ENCODE assay signal across 10 mouse cellular contexts in genomic region chr15:103134277-103135086, GRCm38 (mm10). TPM values are rescaled to one million over a fixed set of nuclear protein-coding genes. Genes with fewer than 3 reads are reported as not detected.
DNase-seq lines count a peak whose midpoint lies in the region; ATAC-seq and TF ChIP-seq lines count a peak whose summit lies in the region.
"Had no signal": no experiment of that assay in that cellular context is flagged by ENCODE, and none has a peak within 500 bp of the region (broad histone marks: within the 10 kb centered on the region; RNA-seq: fewer than 3 reads in every experiment).

No protein-coding gene starts in this region.

- no peak overlapping the region for H3K4me3 ChIP-seq in embryonic facial prominence, embryonic 12.5 days
- no peak overlapping the region for H3K4me3 ChIP-seq in embryonic facial prominence, embryonic 10.5 days
- H3K4me3 ChIP-seq in forebrain, embryonic 15.5 days, result no peak overlapping the region
- H3K4me3 ChIP-seq in kidney, postnatal 0 days (replicated peaks; ENCODE audit: low read depth, low read length), result no peak overlapping the region

- 32% methylated on average over 5 of the region's 5 CpGs for WGBS in embryonic facial prominence, embryonic 12.5 days
- WGBS in embryonic facial prominence, embryonic 10.5 days, result 32% methylated on average over 5 of the region's 5 CpGs
- 30% methylated on average over 5 of the region's 5 CpGs for WGBS in forebrain, embryonic 15.5 days
- WGBS in kidney, postnatal 0 days, result 29% methylated on average over 5 of the region's 5 CpGs

- H3K27ac ChIP-seq in embryonic facial prominence, embryonic 12.5 days, result no peak overlapping the region
- H3K27ac ChIP-seq in embryonic facial prominence, embryonic 10.5 days (replicated peaks), result no peak overlapping the region
- peak overlapping the region; percentile 76 for H3K27ac ChIP-seq in forebrain, embryonic 15.5 days (replicated peaks)
- peak overlapping the region; percentile 60; the same call in 1 of the 2 replicates for H3K27ac ChIP-seq in kidney, postnatal 0 days

- 0 out of 2 replicates have a peak, but pooled peaks have one; percentile 11 for ATAC-seq in embryonic facial prominence, embryonic 12.5 days (ENCODE audit: insufficient number of reproducible peaks, insufficient read depth, low FRiP score, low TSS enrichment)
- ATAC-seq in forebrain, embryonic 15.5 days (replicated peaks), result peak; percentile 68
- ATAC-seq in kidney, postnatal 0 days (replicated peaks; ENCODE audit: low FRiP score, low read depth), result peak; percentile 43
- ATAC-seq: inflammation-experienced regulatory T-cells, adult 6 months had no signal

- no peak for DNase-seq in embryonic facial prominence, embryonic 10.5 days (ENCODE audit: low spot score)
- DNase-seq in B cell, adult 2 months, result peak; percentile 34 to 48
- DNase-seq in kidney, postnatal 0 days (ENCODE audit: low spot score), result no peak
- DNase-seq in frontal cortex, adult 2 months (ENCODE audit: extremely low spot score in 1 of 2, low spot score in 1 of 2), result no peak
- DNase-seq in left cerebral cortex, adult 11 months (ENCODE audit: low spot score), result no peak
- no peak for DNase-seq in cerebellum, adult 18-20 months
- DNase-seq: lung, adult 18-20 months had no signal

- no peak overlapping the region for H3K4me2 ChIP-seq in embryonic facial prominence, embryonic 12.5 days (replicated peaks)
- no peak overlapping the region for H3K4me2 ChIP-seq in forebrain, embryonic 15.5 days (replicated peaks)
- 0 out of 2 replicates have a peak overlapping the region, but pooled peaks have one; percentile 9 for H3K4me2 ChIP-seq in kidney, postnatal 0 days (ENCODE audit: low read length)

- H3K4me1 ChIP-seq in embryonic facial prominence, embryonic 12.5 days, result peaks cover 7% of the 10 kb centered on the region; the same call in 1 of the 2 replicates
- H3K4me1 ChIP-seq in embryonic facial prominence, embryonic 10.5 days, result peaks cover 23% of the 10 kb centered on the region
- H3K4me1 ChIP-seq in forebrain, embryonic 15.5 days, result peaks cover 26% of the 10 kb centered on the region
- peaks cover 25% of the 10 kb centered on the region for H3K4me1 ChIP-seq in kidney, postnatal 0 days (replicated peaks; ENCODE audit: insufficient read depth, low read length)

- no peak for TF ChIP-seq CTCF in kidney, postnatal 0 days (IDR thresholded peaks at IDR 0.05; ENCODE audit: low read depth)

- H3K36me3 ChIP-seq in embryonic facial prominence, embryonic 12.5 days, result no peaks in the 10 kb centered on the region
- H3K36me3 ChIP-seq in embryonic facial prominence, embryonic 10.5 days (replicated peaks), result no peaks in the 10 kb centered on the region
- no peaks in the 10 kb centered on the region for H3K36me3 ChIP-seq in forebrain, embryonic 15.5 days
- no peaks in the 10 kb centered on the region for H3K36me3 ChIP-seq in kidney, postnatal 0 days (ENCODE audit: insufficient read depth, low read length)

- H3K9me3 ChIP-seq in embryonic facial prominence, embryonic 12.5 days, result no peaks in the 10 kb centered on the region
- no peaks in the 10 kb centered on the region; the same call in 1 of the 2 replicates for H3K9me3 ChIP-seq in embryonic facial prominence, embryonic 10.5 days
- H3K9me3 ChIP-seq in forebrain, embryonic 15.5 days, result no peaks in the 10 kb centered on the region
- H3K9me3 ChIP-seq in kidney, postnatal 0 days (replicated peaks; ENCODE audit: low read length), result no peaks in the 10 kb centered on the region

- no peak overlapping the region for H3K9ac ChIP-seq in embryonic facial prominence, embryonic 12.5 days
- 0 out of 2 replicates have a peak overlapping the region, but pooled peaks have one; percentile 8 for H3K9ac ChIP-seq in forebrain, embryonic 15.5 days (replicated peaks)
- H3K9ac ChIP-seq in kidney, postnatal 0 days (ENCODE audit: low read depth, low read length), result no peak overlapping the region

- H3K27me3 ChIP-seq in embryonic facial prominence, embryonic 12.5 days, result peaks cover 63% of the 10 kb centered on the region
- H3K27me3 ChIP-seq in embryonic facial prominence, embryonic 10.5 days (replicated peaks; ENCODE audit: low read depth, poor library complexity, severe bottlenecking), result peaks cover 99% of the 10 kb centered on the region
- H3K27me3 ChIP-seq in forebrain, embryonic 15.5 days, result 0 out of 2 replicates have a peak, but pooled peaks cover 12% of the 10 kb centered on the region
- no peaks in the 10 kb centered on the region for H3K27me3 ChIP-seq in kidney, postnatal 0 days (ENCODE audit: insufficient read depth, low read length)

RNA-seq across cellular contexts. Expression of gene Smug1, which starts 32.4 kb away (rescaled TPM):
- polyA plus RNA-seq in embryonic facial prominence, embryonic 12.5 days (2016; fragmentation: Nextera tagmentation; extraction: Ambion mirVana), result 16.6 and 18.8 TPM in 2 replicates
- 15.7 and 19.6 TPM in 2 replicates for polyA plus RNA-seq in embryonic facial prominence, embryonic 10.5 days (2016; fragmentation: Nextera tagmentation; extraction: Ambion mirVana)
- 24.7 and 26.8 TPM in 2 replicates for polyA plus RNA-seq in forebrain, embryonic 15.5 days (2015; fragmentation: Nextera tagmentation; extraction: Ambion mirVana)
- 13.0 TPM in 2 replicates for polyA plus RNA-seq in kidney, postnatal 0 days (2015; fragmentation: Nextera tagmentation; extraction: Ambion mirVana)
- 16.1 and 16.3 TPM in 2 replicates for polyA plus RNA-seq in frontal cortex, adult 2 months (2012; rRNA removed)

Comparison
In these comparisons a context has a peak if more than half of its experiments do, and no peak if none do; other contexts are left out.
1. ATAC-seq: peak in every context shown above with its lines; median percentile 68 in forebrain, embryonic 15.5 days; 43 in kidney, postnatal 0 days; 11 in embryonic facial prominence, embryonic 12.5 days.
2. H3K27ac ChIP-seq: peak in forebrain, embryonic 15.5 days (single experiment) and kidney, postnatal 0 days (single experiment); none in embryonic facial prominence, embryonic 12.5 days (single experiment) and embryonic facial prominence, embryonic 10.5 days (single experiment).
3. DNase-seq: peak in B cell, adult 2 months (2 of 2); none in embryonic facial prominence, embryonic 10.5 days (single experiment), kidney, postnatal 0 days (single experiment), frontal cortex, adult 2 months (0 of 2), left cerebral cortex, adult 11 months (single experiment) and cerebellum, adult 18-20 months (0 of 2).